9 mouse cellular contexts compared by ENCODE assay signal in the genomic region with DNA sequence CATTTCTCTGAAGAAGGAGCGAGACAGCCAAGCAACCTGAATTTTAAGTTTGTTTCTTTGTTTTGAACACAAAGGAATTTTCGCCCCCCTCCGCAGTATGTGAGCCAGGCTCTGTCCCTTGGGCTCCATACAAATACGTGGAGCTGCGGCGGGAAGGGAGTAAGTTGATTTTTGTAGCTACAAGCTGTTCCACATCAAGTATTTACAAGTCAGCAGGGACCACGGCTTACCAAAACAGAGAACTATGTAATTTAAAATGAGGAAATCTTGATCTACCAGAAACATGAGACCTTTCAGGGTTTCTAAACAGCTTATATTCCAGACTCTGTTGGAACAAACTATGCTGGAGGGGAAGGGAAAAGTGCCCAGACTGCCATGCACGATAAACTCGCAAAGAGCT. TPM values are rescaled to one million over a fixed set of nuclear protein-coding genes. Genes with fewer than 3 reads are reported as not detected.
A peak's percentile ranks its signal among the peaks of the same experiment; 100 is the strongest.
DNase-seq lines count a peak whose midpoint lies in the region; ATAC-seq lines count a peak whose summit lies in the region.
"Had no signal": no experiment of that assay in that cellular context is flagged by ENCODE, and none has a peak within 500 bp of the region (broad histone marks: within the 10 kb centered on the region; RNA-seq: fewer than 3 reads in every experiment).

No protein-coding gene starts in this region.

- H3K9me3 ChIP-seq in hindbrain, embryonic 12.5 days (replicated peaks): peaks cover 5% of the 10 kb centered on the region
- H3K9me3 ChIP-seq in hindbrain, embryonic 10.5 days: peaks cover 5% of the 10 kb centered on the region
- peaks cover 2% of the 10 kb centered on the region; the same call in 1 of the 2 replicates for H3K9me3 ChIP-seq in limb, embryonic 12.5 days
- H3K9me3 ChIP-seq: lung, embryonic 15.5 days had no signal

- no peak overlapping the region for H3K4me2 ChIP-seq in hindbrain, embryonic 12.5 days (replicated peaks)
- H3K4me2 ChIP-seq in limb, embryonic 12.5 days: peak overlapping the region; percentile 36; the same call in 1 of the 2 replicates
- H3K4me2 ChIP-seq: lung, embryonic 15.5 days had no signal

- peaks cover 3% of the 10 kb centered on the region; the same call in 1 of the 2 replicates for H3K4me1 ChIP-seq in hindbrain, embryonic 12.5 days
- H3K4me1 ChIP-seq in hindbrain, embryonic 10.5 days (replicated peaks): peaks cover 9% of the 10 kb centered on the region
- H3K4me1 ChIP-seq in limb, embryonic 12.5 days (replicated peaks): peaks cover 32% of the 10 kb centered on the region
- H3K4me1 ChIP-seq: lung, embryonic 15.5 days had no signal

- WGBS in hindbrain, embryonic 12.5 days: 57% methylated on average over 9 of the region's 9 CpGs
- 70% methylated on average over 9 of the region's 9 CpGs for WGBS in hindbrain, embryonic 10.5 days
- 46% methylated on average over 9 of the region's 9 CpGs for WGBS in limb, embryonic 12.5 days

- no peak for DNase-seq in hindbrain, embryonic 10.5 days (ENCODE audit: low spot score)
- peak; percentile 84 for DNase-seq in adipocyte (ENCODE audit: low spot score)
- DNase-seq in kidney, adult 18-20 months: peak; percentile 59
- DNase-seq in embryo, embryonic 10 days (ENCODE audit: low spot score): no peak
- DNase-seq in spleen, adult 18-20 months: no peak
- no peak for DNase-seq in B cell, adult 2 months

- no peak overlapping the region for H3K9ac ChIP-seq in hindbrain, embryonic 12.5 days
- 0 out of 2 replicates have a peak overlapping the region, but pooled peaks have one; percentile 37 for H3K9ac ChIP-seq in limb, embryonic 12.5 days (replicated peaks)
- H3K9ac ChIP-seq: lung, embryonic 15.5 days had no signal

- no peak overlapping the region for H3K4me3 ChIP-seq in hindbrain, embryonic 12.5 days
- H3K4me3 ChIP-seq in hindbrain, embryonic 10.5 days: no peak overlapping the region
- no peak overlapping the region for H3K4me3 ChIP-seq in limb, embryonic 12.5 days (replicated peaks)
- H3K4me3 ChIP-seq: lung, embryonic 15.5 days had no signal

- ATAC-seq in hindbrain, embryonic 12.5 days (ENCODE audit: low FRiP score): no peak
- peak; percentile 91 for ATAC-seq in limb, embryonic 12.5 days (ENCODE audit: insufficient number of reproducible peaks, insufficient read depth, low FRiP score, low TSS enrichment, low read depth)

- no peaks in the 10 kb centered on the region for H3K36me3 ChIP-seq in hindbrain, embryonic 12.5 days
- H3K36me3 ChIP-seq in hindbrain, embryonic 10.5 days: no peaks in the 10 kb centered on the region
- H3K36me3 ChIP-seq in limb, embryonic 12.5 days: no peaks in the 10 kb centered on the region
- H3K36me3 ChIP-seq: lung, embryonic 15.5 days had no signal

- H3K27me3 ChIP-seq in hindbrain, embryonic 12.5 days: no peaks in the 10 kb centered on the region
- H3K27me3 ChIP-seq in hindbrain, embryonic 10.5 days (ENCODE audit: insufficient read depth, poor library complexity, severe bottlenecking): peaks cover 10% of the 10 kb centered on the region; the same call in 1 of the 2 replicates
- H3K27me3 ChIP-seq in limb, embryonic 12.5 days: no peaks in the 10 kb centered on the region

- H3K27ac ChIP-seq in hindbrain, embryonic 12.5 days: peak overlapping the region; percentile 35; the same call in 1 of the 2 replicates
- no peak overlapping the region for H3K27ac ChIP-seq in hindbrain, embryonic 10.5 days
- H3K27ac ChIP-seq in limb, embryonic 12.5 days: peak overlapping the region; percentile 98
- H3K27ac ChIP-seq: lung, embryonic 15.5 days had no signal

RNA-seq across cellular contexts. Expression of a gene that starts 11.7 kb away (rescaled TPM):
- polyA plus RNA-seq in hindbrain, embryonic 12.5 days (2016; fragmentation: Nextera tagmentation; extraction: Ambion mirVana): 59.6 and 72.4 TPM in 2 replicates
- 111 and 135 TPM in 2 replicates for polyA plus RNA-seq in hindbrain, embryonic 10.5 days (2016; fragmentation: Nextera tagmentation; extraction: Ambion mirVana)
- polyA plus RNA-seq in limb, embryonic 12.5 days (2016; fragmentation: Nextera tagmentation; extraction: Ambion mirVana): 128 and 135 TPM in 2 replicates

RNA-seq across cellular contexts. Expression of a gene that starts 37.0 kb away (rescaled TPM):
- polyA plus RNA-seq in hindbrain, embryonic 12.5 days (2016; fragmentation: Nextera tagmentation; extraction: Ambion mirVana): 23.3 and 35.6 TPM in 2 replicates
- 9.7 and 14.4 TPM in 2 replicates for polyA plus RNA-seq in hindbrain, embryonic 10.5 days (2016; fragmentation: Nextera tagmentation; extraction: Ambion mirVana)
- 0.19 and 5.1 TPM in 2 replicates for polyA plus RNA-seq in limb, embryonic 12.5 days (2016; fragmentation: Nextera tagmentation; extraction: Ambion mirVana)

RNA-seq across cellular contexts. Expression of a gene that starts 56.4 kb away (rescaled TPM):
- polyA plus RNA-seq in hindbrain, embryonic 12.5 days (2016; fragmentation: Nextera tagmentation; extraction: Ambion mirVana): 24.1 and 29.2 TPM in 2 replicates
- polyA plus RNA-seq in hindbrain, embryonic 10.5 days (2016; fragmentation: Nextera tagmentation; extraction: Ambion mirVana): 41.6 and 46.8 TPM in 2 replicates
- polyA plus RNA-seq in limb, embryonic 12.5 days (2016; fragmentation: Nextera tagmentation; extraction: Ambion mirVana): 39.5 and 47.1 TPM in 2 replicates

Comparison
In these comparisons a context has a peak if more than half of its experiments do, and no peak if none do; other contexts are left out.
1. DNase-seq: peak in adipocyte (single experiment) and kidney, adult 18-20 months (single experiment); none in hindbrain, embryonic 10.5 days (single experiment), embryo, embryonic 10 days (single experiment), spleen, adult 18-20 months (0 of 2) and B cell, adult 2 months (0 of 2).